Mouse (Mus musculus) megakaryocyte-erythroid progenitor cell, adult 5-6 weeks (primary cell): ENCODE measurements around the gene Pabpn1. TPM values are rescaled to one million over a fixed set of nuclear protein-coding genes. Genes with fewer than 3 reads are reported as not detected.

Experiments
- ATAC-seq: replicated peaks from 2 replicates; pipeline ENCODE4 v1.8.0; 2016; ENCODE audit warnings: mild to moderate bottlenecking, inconsistent platforms; ENCODE audit not compliant: severe bottlenecking, poor library complexity, low FRiP score, low TSS enrichment
- total RNA-seq, 2 experiments: library from RNA; stranded (forward) in 1 of 2; stranded (reverse) in 1 of 2; fragments of 200-1000, 215-1000 nt in 1 of 2; fragments of >200 nt in 1 of 2; fragmentation: Nextera tagmentation in 1 of 2; gene quantifications; 2 replicates each; pipeline ENCODE4 v1.2.3; 2014 to 2017

Pabpn1 gene
- total RNA-seq (2014; fragmentation: Nextera tagmentation) (240 and 264 TPM in 2 replicates), total RNA-seq (2017) (332 and 476 TPM in 2 replicates)

DNA sequence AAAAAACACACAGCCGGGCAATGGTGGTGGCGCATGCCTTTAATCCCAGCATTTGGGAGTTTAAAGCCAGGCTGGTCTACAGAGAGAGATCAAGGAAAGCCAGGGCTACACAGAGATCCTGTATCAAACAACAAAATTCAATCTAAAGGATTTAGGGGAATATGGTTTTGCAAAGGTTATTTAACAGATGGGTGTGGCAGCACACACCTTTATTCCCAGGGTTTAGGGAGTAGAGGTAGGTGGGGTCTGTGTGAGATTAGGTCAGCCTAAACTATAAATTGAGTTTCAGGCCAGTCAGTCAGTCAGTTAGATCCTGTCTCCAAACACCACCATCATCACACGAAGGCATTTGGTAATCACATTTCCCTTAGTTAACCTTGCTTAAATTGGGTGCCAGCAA is at the start of gene Pabpn1:
Gene Pabpn1 (plus strand): TSS at position 301 of the 400 bp plus-strand sequence.
- no peak for ATAC-seq

DNA sequence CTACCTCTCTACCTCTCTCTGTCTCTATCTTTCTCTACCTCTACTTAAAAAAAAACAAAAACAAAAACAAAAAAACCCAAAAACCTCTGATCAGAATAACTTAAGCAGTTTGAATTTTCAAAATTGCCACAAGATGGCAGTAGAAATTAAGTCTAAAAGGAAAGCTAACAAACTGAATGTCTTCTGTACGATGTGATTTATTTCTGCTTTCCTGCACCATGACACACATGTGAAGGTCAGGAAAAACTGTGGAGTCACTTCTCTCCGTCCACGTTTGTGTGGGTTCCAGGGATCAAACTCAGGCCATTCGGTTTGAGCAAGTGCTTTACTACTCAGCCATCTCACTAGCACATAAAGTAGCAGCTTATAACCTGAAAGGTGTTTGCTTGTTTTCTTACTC is 48.8 kb upstream of the Pabpn1 start:
- ATAC-seq = no peak

DNA sequence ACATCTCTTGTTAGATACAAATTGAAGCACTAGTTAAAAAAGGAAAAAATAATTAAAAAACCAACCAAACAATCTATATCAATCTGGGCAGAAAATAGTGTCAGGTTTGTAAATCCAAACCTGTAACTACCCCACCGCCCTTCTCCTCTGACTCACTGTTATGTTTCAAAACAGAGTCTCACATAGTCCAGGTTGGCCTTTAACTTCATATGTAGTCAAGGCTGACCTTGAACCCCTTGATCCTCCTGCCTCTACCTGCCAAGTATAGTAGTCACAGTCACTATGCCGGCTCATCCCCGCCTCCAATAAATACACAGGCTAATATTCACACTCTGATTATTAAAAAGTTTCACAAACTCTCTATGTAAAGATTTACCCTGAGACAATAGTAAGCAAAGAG is 36.6 kb upstream of the Pabpn1 start:
- ATAC-seq = no peak

DNA sequence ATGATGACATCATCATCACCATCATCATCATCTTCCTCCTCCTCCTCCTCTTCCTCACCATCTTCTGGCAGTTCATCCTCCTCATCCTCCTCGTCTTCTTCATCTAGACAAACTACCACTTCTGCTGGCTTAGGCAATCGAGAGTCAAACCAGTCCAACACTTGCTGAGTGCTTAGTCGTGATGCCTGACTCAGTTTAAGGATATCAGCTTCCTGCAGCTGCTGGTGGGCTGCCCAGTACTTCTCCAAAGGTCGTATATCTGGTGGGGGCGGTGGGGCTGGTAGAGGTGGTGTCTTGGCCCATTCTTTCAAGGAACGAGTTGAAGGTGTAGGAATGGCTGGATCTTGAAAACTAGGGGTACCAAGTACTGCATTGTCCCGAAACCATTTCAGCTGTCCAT is 35.6 kb upstream of the Pabpn1 start:
- ATAC-seq = no peak

DNA sequence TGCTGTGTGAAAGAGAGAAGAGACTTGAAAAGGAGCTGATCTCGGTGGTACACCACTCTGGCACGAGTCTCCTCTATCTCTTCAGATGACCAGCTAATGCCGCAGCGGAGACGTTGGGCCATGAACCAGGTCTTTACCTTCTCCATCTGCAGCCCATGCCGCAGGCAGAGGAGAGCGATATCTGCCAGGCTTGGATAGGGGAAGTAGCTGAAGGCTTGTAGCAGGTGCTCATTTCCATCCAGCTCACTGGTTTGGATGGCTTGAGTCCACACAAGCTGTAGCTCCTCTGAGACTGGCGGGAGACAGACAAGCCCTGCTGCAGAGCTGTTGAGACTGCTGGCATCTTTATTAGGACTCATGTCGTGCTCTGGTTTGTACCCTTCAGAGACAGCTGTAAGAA is 34.4 kb upstream of the Pabpn1 start:
- no peak for ATAC-seq

DNA sequence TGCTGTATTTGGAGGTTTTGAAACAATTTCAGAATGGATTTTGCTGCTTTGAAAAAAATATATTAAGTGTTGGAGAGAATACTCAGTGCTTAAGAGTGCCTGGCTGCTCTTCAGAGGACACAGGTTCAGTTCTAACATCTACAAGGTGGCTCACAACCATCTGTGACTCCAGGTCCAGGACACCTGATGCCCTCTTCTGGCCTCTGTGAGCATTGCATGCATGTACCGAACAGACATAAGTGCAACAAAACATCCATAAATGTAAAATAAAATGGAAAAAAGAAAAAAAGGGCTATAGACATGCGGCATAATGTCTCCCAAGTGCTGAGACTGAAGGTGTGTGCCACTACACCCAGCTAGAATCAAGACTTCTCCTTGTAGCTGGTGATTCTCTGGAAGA is 31.8 kb upstream of the Pabpn1 start:
- no peak for ATAC-seq

DNA sequence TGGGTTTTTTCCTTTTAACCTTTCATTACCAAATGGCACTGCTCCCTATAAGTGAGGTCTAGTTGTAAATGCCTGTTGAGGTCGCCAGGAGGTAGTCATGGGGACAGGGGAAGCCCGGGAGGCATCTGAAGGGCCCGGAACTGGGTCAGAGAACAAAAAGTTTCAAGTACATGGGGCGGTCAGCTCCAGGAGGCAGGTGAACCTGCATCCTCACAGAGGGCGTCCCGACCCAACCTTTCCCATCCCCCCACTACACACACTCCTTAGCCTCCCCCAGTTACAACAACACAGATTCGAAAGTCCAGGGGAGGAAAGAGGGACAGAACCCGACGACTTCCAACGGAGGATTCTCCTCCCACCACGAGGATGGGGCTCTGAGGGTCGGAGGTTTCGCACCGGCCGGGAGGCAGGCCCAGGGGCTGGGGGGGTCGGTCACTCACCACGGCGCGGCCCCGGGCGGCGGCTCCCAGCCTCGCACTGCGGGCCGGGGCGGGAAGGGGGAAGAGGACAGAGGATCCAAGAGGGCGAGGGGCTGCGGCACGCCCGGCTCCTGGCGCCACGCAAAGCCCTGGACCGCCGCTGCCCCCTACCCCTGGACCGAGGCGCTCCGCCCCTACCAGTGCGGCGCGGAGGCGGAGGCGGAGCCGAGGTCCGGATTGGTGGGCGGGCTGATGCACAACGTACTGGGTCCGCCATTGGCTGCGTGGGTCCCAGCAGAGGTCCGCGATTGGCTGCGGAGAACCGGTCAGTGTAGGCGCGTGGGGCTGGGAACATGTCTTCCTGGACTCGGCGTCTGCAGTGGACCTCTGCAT is 28.6 kb upstream of the Pabpn1 start:
- peak; percentile 95 for ATAC-seq

DNA sequence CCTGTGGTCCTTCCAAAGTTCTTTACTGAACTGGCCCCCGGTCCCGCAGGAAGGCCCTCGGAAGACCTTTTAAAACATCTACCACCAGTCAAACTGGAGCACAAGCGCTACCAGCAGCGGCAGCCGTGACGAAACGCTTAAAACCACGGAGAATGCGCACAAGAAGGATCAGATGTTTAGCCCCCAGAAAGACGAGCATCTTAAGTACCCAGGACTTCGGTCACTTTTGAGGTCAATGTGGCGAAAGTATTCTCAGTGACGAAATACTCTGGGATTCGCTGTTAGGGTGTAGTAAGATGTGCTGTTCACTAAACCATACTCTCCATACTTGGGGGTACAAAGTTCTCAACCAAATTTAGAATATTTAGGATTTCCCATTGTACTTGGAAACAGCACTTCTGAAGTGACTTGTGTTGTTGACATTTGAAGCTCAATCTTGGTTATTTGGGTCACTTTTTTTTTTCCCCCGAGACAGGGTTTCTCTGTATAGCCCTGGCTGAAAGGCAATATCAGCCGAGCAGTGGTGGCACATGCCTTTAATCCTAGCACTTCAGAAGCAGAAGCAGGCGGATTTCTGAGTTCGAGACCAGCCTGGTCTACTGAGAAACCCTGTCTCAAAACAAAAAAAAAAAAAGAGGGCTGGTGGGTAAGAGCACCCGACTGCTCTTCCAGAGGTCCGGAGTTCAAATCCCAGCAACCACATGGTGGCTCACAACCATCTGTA is 27.8 kb upstream of the Pabpn1 start:
- peak; percentile 57 for ATAC-seq

DNA sequence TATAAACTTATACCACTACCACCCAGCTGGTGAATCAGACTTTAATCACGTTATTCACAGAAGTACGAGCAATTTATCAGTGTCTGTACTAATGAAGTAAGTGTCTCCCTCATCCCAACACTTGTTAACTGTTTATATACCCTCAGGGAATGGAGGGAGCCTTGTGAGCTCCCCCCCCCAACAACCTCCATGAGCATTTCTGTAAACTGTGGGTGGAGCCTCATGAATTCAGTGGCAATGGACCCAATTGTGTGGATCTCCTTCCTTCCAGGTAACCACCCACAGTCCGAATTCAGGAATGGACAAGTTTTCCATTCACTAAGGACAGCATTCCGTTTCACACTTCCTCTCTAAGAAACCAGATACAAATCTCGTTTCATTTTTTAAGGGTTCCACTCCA is 26.7 kb upstream of the Pabpn1 start:
- ATAC-seq = no peak

DNA sequence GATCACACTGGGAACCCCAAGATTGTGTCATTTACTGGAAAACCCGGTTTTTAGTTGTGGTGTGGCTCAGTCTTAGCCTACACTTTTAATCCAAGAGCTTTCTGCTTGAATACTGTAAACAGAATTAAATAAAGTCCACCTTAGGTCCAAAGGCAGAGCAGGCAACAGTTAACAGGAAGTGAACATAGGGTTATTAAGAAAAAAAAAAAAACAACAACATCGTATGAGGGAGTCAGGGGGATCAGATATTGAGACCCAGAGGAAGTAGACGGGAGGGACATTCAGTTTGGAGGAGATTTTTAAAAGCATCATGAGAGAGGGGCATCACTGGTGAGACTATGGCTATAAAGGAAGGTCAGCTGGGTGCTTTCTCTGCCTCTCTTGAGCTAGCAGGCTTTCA is 26.0 kb upstream of the Pabpn1 start:
- no peak for ATAC-seq

DNA sequence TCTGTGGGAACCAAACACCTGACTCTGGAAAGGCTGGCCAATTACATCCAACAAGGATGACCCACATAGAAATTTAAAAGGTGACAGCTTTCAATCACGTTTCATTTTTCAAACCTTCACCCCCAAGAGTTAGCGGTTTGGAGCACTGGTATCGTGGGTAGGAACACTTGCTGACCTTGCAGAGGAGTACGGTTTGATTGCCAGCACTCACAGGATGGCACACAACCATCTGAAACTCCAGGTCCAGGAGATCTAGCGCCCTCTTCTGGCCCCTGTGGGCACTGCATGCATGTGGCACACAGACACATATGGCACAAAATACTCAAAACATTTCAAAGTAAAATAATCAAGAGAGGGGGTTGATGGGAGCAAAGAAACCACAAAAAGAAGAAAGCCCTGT is 25.4 kb upstream of the Pabpn1 start:
- no peak for ATAC-seq

DNA sequence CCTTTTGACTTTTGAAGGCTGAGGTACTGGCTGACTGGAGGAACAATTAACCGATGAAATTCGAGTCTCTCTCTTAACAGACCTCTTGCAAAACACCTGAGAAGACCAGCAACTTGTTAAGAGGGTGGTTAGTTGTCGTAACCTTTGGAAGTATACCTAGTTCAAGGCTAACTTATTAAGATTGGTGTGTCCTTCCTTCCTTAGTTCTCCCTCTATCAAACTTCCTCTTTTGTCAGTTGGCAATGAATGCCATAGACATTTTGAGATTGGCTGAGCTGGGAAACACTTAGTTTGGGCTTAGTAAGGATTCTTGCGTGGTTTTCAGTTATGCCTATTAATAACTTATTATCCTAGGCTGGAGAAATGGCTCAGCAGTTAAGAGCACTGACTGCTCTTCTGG is 24.3 kb upstream of the Pabpn1 start:
- no peak for ATAC-seq

DNA sequence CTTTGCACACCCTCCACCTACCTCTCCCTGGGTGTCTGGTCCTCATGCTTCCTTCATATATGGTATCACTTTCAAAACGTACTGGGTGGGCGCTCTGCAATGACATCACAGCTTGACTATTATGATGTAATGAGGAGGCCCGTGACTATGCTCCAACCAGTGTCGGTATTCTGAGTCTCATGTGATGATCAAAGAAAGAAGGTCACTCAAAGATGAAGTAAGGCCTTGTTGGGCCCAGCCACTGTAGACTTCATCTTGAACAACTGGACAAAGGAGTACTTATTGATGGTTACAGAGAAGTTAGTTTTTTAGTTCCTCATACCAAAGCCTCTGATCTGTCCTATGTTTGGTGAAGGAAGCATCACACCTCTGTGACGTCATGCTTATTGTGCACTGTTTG is 21.4 kb upstream of the Pabpn1 start, which contains the start of gene Homez:
Gene Homez (minus strand): TSS at position 101 of the 400 bp plus-strand sequence.
- no peak for ATAC-seq

DNA sequence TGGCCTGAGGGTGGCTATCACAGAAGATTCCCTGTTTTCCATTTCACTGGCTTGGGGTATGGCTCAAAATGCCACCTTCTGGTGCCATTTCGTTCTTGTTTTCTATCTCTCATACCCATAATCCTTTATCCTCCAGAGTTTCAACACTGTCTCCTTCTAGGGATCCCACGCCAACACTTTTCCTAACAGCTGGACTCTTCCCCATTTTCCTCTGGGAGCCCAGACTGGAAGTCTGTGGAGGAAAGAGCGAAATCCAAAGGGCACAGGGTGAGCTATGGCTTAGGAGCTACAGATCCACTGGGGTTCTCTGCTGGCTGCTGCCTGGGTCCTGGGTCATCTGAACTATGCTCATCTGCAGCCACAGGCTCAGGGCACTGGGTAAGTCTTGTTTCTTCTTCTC is 18.1 kb upstream of the Pabpn1 start:
- ATAC-seq = no peak

DNA sequence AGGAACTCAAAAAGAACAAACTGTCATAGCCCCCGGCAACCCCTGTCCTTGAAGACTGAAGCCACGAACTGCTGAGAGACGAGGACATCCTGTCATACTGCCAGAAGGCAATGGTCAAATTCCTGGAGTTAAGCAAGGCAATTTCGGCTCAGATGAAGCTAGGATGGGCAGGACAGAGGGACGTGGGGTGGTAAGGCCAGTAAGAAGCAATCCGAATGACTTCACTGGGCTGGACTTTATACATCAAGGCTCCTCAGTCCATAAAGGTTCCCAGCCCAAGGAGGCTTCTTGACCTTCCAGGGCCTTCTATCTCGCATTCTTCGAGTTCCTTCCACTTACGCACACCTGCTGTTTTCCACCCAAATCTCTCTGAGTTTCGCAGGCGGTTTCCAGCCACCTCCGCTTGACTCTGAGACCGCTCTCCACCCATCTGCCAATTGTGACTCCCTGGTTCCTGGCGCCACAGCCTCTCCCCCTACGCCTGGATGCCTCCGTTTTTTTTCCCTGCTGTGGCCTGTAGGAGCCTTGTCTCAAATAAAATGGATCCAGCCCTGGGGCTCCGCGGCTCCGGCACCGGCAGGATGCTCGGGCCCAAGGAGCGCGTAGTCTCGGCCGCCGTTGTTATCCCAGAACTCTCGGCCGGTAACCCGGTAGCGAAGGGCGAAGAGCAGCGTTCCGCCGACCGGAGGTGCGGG is 16.3 kb upstream of the Pabpn1 start:
- ATAC-seq = peak; percentile 28

DNA sequence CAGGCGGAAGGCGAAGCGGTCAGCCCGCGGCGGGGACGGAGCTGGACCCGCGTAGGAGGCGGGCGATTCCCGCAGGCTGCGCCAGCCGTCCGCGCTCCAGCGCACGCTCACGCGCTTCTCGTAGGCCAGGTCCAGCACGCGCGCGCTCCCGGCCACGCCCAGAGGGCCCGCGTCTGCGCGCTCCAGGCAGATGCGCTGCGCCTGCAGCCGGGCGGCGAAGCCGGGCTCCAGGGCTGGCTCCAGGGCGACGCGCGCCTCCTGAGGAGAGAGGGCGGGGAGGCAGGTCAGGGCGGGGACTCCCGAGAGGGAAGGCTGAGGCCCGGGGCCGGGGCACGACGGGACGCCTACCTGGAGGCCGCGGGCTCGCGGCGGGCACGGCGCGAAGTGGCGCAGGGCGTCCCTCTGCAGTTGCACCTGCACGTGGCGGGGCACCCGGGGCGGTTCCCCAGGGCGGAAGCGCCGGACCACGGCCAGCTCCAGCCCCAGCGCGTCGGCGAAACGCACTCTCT is 15.7 kb upstream of the Pabpn1 start:
- ATAC-seq = peak; percentile 74

DNA sequence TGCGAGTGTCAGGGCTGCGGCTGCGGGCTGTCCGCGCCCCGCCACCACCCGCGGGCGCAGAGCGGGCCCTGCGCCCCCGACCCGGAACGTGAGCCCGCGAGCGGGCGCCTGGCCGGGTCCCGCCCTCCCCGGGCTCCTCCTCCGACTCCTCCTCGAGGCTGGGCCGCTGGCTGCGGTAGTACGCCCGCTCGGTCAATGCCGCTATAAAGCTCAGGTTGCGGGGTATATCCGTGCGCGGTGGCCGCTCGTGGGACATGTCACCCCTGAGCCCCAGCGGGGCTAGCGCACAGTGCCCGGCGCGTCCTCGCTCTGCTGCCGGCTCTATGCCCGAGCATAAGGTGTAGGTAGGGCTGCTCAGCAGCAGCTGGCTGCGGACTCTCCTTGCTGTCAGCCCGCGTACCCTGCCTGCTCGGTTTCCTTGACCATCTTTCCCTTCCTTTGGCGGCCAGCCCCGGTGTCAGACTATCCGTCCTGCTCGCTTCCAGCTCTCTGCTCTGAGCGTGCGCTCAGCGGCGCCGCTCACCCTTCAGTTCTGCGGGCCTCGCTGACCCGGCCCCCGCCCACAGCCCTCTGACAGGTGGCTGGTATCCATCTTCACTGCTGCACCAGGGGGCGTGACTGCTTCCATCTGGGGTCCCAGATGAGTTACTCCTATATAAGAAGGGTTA is 15.1 kb upstream of the Pabpn1 start, which contains the start of gene Ppp1r3e:
Gene Ppp1r3e (minus strand): TSS at position 503 of the 668 bp plus-strand sequence.
- peak; percentile 73 for ATAC-seq

DNA sequence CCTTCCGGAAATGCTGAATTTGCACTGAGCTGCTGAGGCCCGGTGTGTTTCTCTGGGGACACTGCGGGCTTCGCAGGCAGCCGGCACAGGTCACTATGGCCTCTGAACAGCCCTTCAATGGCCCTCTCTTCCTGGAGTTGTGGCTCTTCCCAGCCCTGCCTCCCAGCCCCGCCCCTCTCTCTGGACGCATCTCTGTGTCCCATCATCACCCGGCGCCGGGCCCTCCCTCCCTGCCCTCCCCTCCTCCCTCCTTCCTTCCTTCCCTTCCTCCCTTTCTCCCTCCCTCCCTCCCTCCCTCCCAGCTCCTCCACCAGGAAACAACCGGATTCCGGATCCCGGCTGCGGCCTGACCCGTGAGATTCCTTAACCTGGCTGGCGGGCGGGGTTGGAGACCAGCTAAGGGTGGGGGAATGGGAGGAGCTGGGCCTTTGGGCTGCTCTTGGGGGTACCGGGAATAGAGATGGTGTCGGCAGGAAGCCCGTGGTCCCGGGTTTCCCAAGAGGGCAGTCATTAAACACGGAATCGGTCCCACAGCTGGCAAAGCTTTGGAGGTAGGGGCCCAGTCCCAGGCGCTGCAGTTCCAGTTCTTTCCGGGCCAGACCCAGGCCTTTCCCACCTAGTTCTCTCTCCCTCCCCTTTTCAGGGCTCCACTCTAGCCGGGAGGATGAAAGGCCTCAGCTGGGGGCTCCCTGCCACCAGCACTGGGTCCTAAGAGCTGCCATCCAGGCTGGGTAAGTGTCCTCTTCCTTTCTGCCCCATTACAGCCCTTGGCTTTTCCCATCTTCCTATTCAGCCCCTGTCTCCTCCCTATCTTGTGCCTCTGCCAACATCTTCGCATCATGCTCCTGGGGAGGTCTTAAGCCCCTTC is 8.9 kb upstream of the Pabpn1 start, which contains the start of the genes Bcl2l2 and Gm20521:
Gene Bcl2l2 (plus strand): TSS at position 224 of the 868 bp plus-strand sequence.
Gene Gm20521 (plus strand): TSS at position 288 of the 868 bp plus-strand sequence.
- peak; percentile 90 for ATAC-seq
